Mouse (Mus musculus): ENCODE measurements around the gene Usp18. TPM values are rescaled to one million over a fixed set of nuclear protein-coding genes. Genes with fewer than 3 reads are reported as not detected.

Gene Usp18
- polyA plus RNA-seq, 1 experiment from 2014 or later: 7.3 TPM

GRCm38 (mm10) chr6:121211743-121212142, 34.0 kb upstream of the Usp18 start:
- Histone ChIP-seq H3K27ac (ENCODE audit: low read length) (peak overlapping the region; percentile 58), H3K4me2 (ENCODE audit: low read depth, low read length) (peak overlapping the region; percentile 54), H3K4me1 (replicated peaks; ENCODE audit: control insufficient read depth, insufficient read depth, low read length) (peaks cover 19% of the 10 kb centered on the region), H3K4me3 (ENCODE audit: low read length) (peak overlapping the region; percentile 43), H3K36me3 (ENCODE audit: control insufficient read depth, insufficient read depth, low read length) (no peaks in the 10 kb centered on the region), H3K27me3 (ENCODE audit: control insufficient read depth, insufficient read depth, low read depth, low read length) (peaks cover 7% of the 10 kb centered on the region), H3K9ac (ENCODE audit: low read length) (peak overlapping the region; percentile 51), H3K9me3 (ENCODE audit: control insufficient read depth, low read length) (no peaks in the 10 kb centered on the region)
- 5% methylated on average over 5 of the region's 5 CpGs for WGBS
- peak; percentile 32 for ATAC-seq (ENCODE audit: low read depth)

- Histone ChIP-seq H3K9me3 (ENCODE audit: control insufficient read depth, low read length) (no peaks in the 10 kb centered on the region), H3K27ac (ENCODE audit: low read length) (peak overlapping the region; percentile 71), H3K9ac (ENCODE audit: low read length) (no peak overlapping the region), H3K27me3 (ENCODE audit: control insufficient read depth, insufficient read depth, low read depth, low read length) (peaks cover 7% of the 10 kb centered on the region), H3K4me3 (ENCODE audit: low read length) (no peak overlapping the region), H3K4me2 (ENCODE audit: low read depth, low read length) (no peak overlapping the region), H3K4me1 (replicated peaks; ENCODE audit: control insufficient read depth, insufficient read depth, low read length) (peaks cover 19% of the 10 kb centered on the region), H3K36me3 (ENCODE audit: control insufficient read depth, insufficient read depth, low read length) (no peaks in the 10 kb centered on the region)
- ATAC-seq (ENCODE audit: low read depth): peak; percentile 39; the same call in 1 of the 2 replicates
- WGBS: 52% methylated on average over 4 of the region's 4 CpGs
These were observed 32.7 kb upstream of the Usp18 start for GRCm38 (mm10) chr6:121212988-121213387.

GRCm38 (mm10) chr6:121214221-121214620, 31.5 kb upstream of the Usp18 start:
- H3K4me2 ChIP-seq (ENCODE audit: low read depth, low read length): no peak overlapping the region
- H3K27ac ChIP-seq (ENCODE audit: low read length): no peak overlapping the region
- H3K9ac ChIP-seq (ENCODE audit: low read length): no peak overlapping the region
- peaks cover 7% of the 10 kb centered on the region for H3K27me3 ChIP-seq (ENCODE audit: control insufficient read depth, insufficient read depth, low read depth, low read length)
- peaks cover 19% of the 10 kb centered on the region for H3K4me1 ChIP-seq (replicated peaks; ENCODE audit: control insufficient read depth, insufficient read depth, low read length)
- no peaks in the 10 kb centered on the region for H3K9me3 ChIP-seq (ENCODE audit: control insufficient read depth, low read length)
- H3K4me3 ChIP-seq (ENCODE audit: low read length): no peak overlapping the region
- H3K36me3 ChIP-seq (ENCODE audit: control insufficient read depth, insufficient read depth, low read length): no peaks in the 10 kb centered on the region
- WGBS: 74% methylated on average over 5 of the region's 5 CpGs
- no peak for ATAC-seq (ENCODE audit: low read depth)

GRCm38 (mm10) chr6:121214667-121215330, 30.9 kb upstream of the Usp18 start:
- Histone ChIP-seq H3K4me1 (replicated peaks; ENCODE audit: control insufficient read depth, insufficient read depth, low read length) (peaks cover 19% of the 10 kb centered on the region), H3K27ac (ENCODE audit: low read length) (no peak overlapping the region), H3K4me3 (ENCODE audit: low read length) (no peak overlapping the region), H3K9me3 (ENCODE audit: control insufficient read depth, low read length) (no peaks in the 10 kb centered on the region), H3K9ac (ENCODE audit: low read length) (no peak overlapping the region), H3K27me3 (ENCODE audit: control insufficient read depth, insufficient read depth, low read depth, low read length) (peaks cover 7% of the 10 kb centered on the region), H3K36me3 (ENCODE audit: control insufficient read depth, insufficient read depth, low read length) (no peaks in the 10 kb centered on the region), H3K4me2 (ENCODE audit: low read depth, low read length) (no peak overlapping the region)
- 56% methylated on average over 8 of the region's 8 CpGs for WGBS
- no peak for ATAC-seq (ENCODE audit: low read depth)

- Histone ChIP-seq H3K27me3 (ENCODE audit: control insufficient read depth, insufficient read depth, low read depth, low read length) (peaks cover 7% of the 10 kb centered on the region), H3K4me2 (ENCODE audit: low read depth, low read length) (no peak overlapping the region), H3K4me1 (replicated peaks; ENCODE audit: control insufficient read depth, insufficient read depth, low read length) (peaks cover 19% of the 10 kb centered on the region), H3K9ac (ENCODE audit: low read length) (no peak overlapping the region), H3K27ac (ENCODE audit: low read length) (no peak overlapping the region), H3K9me3 (ENCODE audit: control insufficient read depth, low read length) (no peaks in the 10 kb centered on the region), H3K4me3 (ENCODE audit: low read length) (no peak overlapping the region), H3K36me3 (ENCODE audit: control insufficient read depth, insufficient read depth, low read length) (no peaks in the 10 kb centered on the region)
- 60% methylated on average over 5 of the region's 5 CpGs for WGBS
- no peak for ATAC-seq (ENCODE audit: low read depth)
These were observed 30.4 kb upstream of the Usp18 start for GRCm38 (mm10) chr6:121215336-121215735.

- 79% methylated on average over 6 of the region's 6 CpGs for WGBS
- Histone ChIP-seq H3K4me2 (ENCODE audit: low read depth, low read length) (no peak overlapping the region), H3K4me1 (replicated peaks; ENCODE audit: control insufficient read depth, insufficient read depth, low read length) (peaks cover 19% of the 10 kb centered on the region), H3K4me3 (ENCODE audit: low read length) (no peak overlapping the region), H3K9me3 (ENCODE audit: control insufficient read depth, low read length) (no peaks in the 10 kb centered on the region), H3K27me3 (ENCODE audit: control insufficient read depth, insufficient read depth, low read depth, low read length) (peaks cover 5% of the 10 kb centered on the region), H3K36me3 (ENCODE audit: control insufficient read depth, insufficient read depth, low read length) (no peaks in the 10 kb centered on the region), H3K9ac (ENCODE audit: low read length) (no peak overlapping the region), H3K27ac (ENCODE audit: low read length) (no peak overlapping the region)
- no peak for ATAC-seq (ENCODE audit: low read depth)
These were observed 29.8 kb upstream of the Usp18 start for GRCm38 (mm10) chr6:121215896-121216295.

GRCm38 (mm10) chr6:121216589-121217255, 29.0 kb upstream of the Usp18 start:
- Histone ChIP-seq H3K4me2 (ENCODE audit: low read depth, low read length) (no peak overlapping the region), H3K4me1 (replicated peaks; ENCODE audit: control insufficient read depth, insufficient read depth, low read length) (peaks cover 11% of the 10 kb centered on the region; the same call in 1 of the 2 replicates), H3K9me3 (ENCODE audit: control insufficient read depth, low read length) (no peaks in the 10 kb centered on the region), H3K4me3 (ENCODE audit: low read length) (no peak overlapping the region), H3K27me3 (ENCODE audit: control insufficient read depth, insufficient read depth, low read depth, low read length) (no peaks in the 10 kb centered on the region), H3K36me3 (ENCODE audit: control insufficient read depth, insufficient read depth, low read length) (no peaks in the 10 kb centered on the region), H3K27ac (ENCODE audit: low read length) (no peak overlapping the region), H3K9ac (ENCODE audit: low read length) (no peak overlapping the region)
- WGBS: 72% methylated on average over 5 of the region's 5 CpGs
- no peak for ATAC-seq (ENCODE audit: low read depth)

GRCm38 (mm10) chr6:121218002-121218401, 27.7 kb upstream of the Usp18 start:
- Histone ChIP-seq H3K9me3 (ENCODE audit: control insufficient read depth, low read length) (no peaks in the 10 kb centered on the region), H3K27ac (ENCODE audit: low read length) (no peak overlapping the region), H3K27me3 (ENCODE audit: control insufficient read depth, insufficient read depth, low read depth, low read length) (no peaks in the 10 kb centered on the region), H3K9ac (ENCODE audit: low read length) (no peak overlapping the region), H3K4me2 (ENCODE audit: low read depth, low read length) (no peak overlapping the region), H3K36me3 (ENCODE audit: control insufficient read depth, insufficient read depth, low read length) (no peaks in the 10 kb centered on the region), H3K4me3 (ENCODE audit: low read length) (no peak overlapping the region), H3K4me1 (replicated peaks; ENCODE audit: control insufficient read depth, insufficient read depth, low read length) (peaks cover 9% of the 10 kb centered on the region; the same call in 1 of the 2 replicates)
- no peak for ATAC-seq (ENCODE audit: low read depth)
- 79% methylated on average over 7 of the region's 7 CpGs for WGBS

GRCm38 (mm10) chr6:121219406-121219805, 26.3 kb upstream of the Usp18 start:
- WGBS: 73% methylated on average over 4 of the region's 4 CpGs
- no peak overlapping the region for H3K4me2 ChIP-seq (ENCODE audit: low read depth, low read length)
- no peaks in the 10 kb centered on the region for H3K9me3 ChIP-seq (ENCODE audit: control insufficient read depth, low read length)
- ATAC-seq (ENCODE audit: low read depth): no peak
- H3K27me3 ChIP-seq (ENCODE audit: control insufficient read depth, insufficient read depth, low read depth, low read length): no peaks in the 10 kb centered on the region
- H3K4me3 ChIP-seq (ENCODE audit: low read length): no peak overlapping the region
- H3K4me1 ChIP-seq (replicated peaks; ENCODE audit: control insufficient read depth, insufficient read depth, low read length): peaks cover 7% of the 10 kb centered on the region; the same call in 1 of the 2 replicates
- H3K27ac ChIP-seq (ENCODE audit: low read length): no peak overlapping the region
- H3K36me3 ChIP-seq (ENCODE audit: control insufficient read depth, insufficient read depth, low read length): no peaks in the 10 kb centered on the region
- no peak overlapping the region for H3K9ac ChIP-seq (ENCODE audit: low read length)

Measured in lung, embryonic 16.5 days (tissue).